Mouse (Mus musculus): ENCODE measurements around the gene Gm10428. TPM values are rescaled to one million over a fixed set of nuclear protein-coding genes. Genes with fewer than 3 reads are reported as not detected.

Gm10428 gene
- polyA plus RNA-seq (2016; fragmentation: Nextera tagmentation; extraction: Ambion mirVana), result not detected in 2 replicates

- no peak within 1 kb of the TSS for H3K4me2 ChIP-seq (replicated peaks)
- H3K9ac ChIP-seq, result no peak within 1 kb of the TSS
- H3K27me3 ChIP-seq, result peaks cover 13% of the 10 kb centered on the region
- WGBS, result 86% methylated on average over 8 of the region's 8 CpGs
- no peaks in the 10 kb centered on the region for H3K9me3 ChIP-seq
- H3K4me1 ChIP-seq, result 0 out of 2 replicates have a peak, but pooled peaks cover 3% of the 10 kb centered on the region
- no peaks in the 10 kb centered on the region for H3K36me3 ChIP-seq
- no peak within 1 kb of the TSS for H3K27ac ChIP-seq
- ATAC-seq (ENCODE audit: insufficient number of reproducible peaks, insufficient read depth, low FRiP score, low TSS enrichment), result no peak
- no peak within 1 kb of the TSS for H3K4me3 ChIP-seq
Observed at GRCm38 (mm10) chr11:62752780-62753179, at the start of gene Gm10428. Gene Gm10428, plus strand, starts transcription at chr11:62753100.

- no peaks in the 10 kb centered on the region for H3K27me3 ChIP-seq
- ATAC-seq (ENCODE audit: insufficient number of reproducible peaks, insufficient read depth, low FRiP score, low TSS enrichment), result no peak
- H3K9ac ChIP-seq, result no peak overlapping the region
- 92% methylated on average over 2 of the region's 2 CpGs for WGBS
- no peak overlapping the region for H3K4me2 ChIP-seq (replicated peaks)
- no peak overlapping the region for H3K4me3 ChIP-seq
- H3K27ac ChIP-seq, result no peak overlapping the region
- H3K4me1 ChIP-seq, result no peaks in the 10 kb centered on the region
- no peaks in the 10 kb centered on the region for H3K9me3 ChIP-seq
- H3K36me3 ChIP-seq, result peaks cover 11% of the 10 kb centered on the region
Observed at GRCm38 (mm10) chr11:62706141-62706540, 46.8 kb upstream of the Gm10428 start.

- no peak overlapping the region for H3K9ac ChIP-seq
- no peak overlapping the region for H3K4me3 ChIP-seq
- no peaks in the 10 kb centered on the region for H3K27me3 ChIP-seq
- H3K4me1 ChIP-seq, result no peaks in the 10 kb centered on the region
- WGBS, result 86% methylated on average over 7 of the region's 7 CpGs
- no peak for ATAC-seq (ENCODE audit: insufficient number of reproducible peaks, insufficient read depth, low FRiP score, low TSS enrichment)
- H3K4me2 ChIP-seq (replicated peaks), result no peak overlapping the region
- no peaks in the 10 kb centered on the region for H3K9me3 ChIP-seq
- peaks cover 20% of the 10 kb centered on the region for H3K36me3 ChIP-seq
- H3K27ac ChIP-seq, result no peak overlapping the region
Observed at GRCm38 (mm10) chr11:62708252-62708651, 44.6 kb upstream of the Gm10428 start.

GRCm38 (mm10) chr11:62710657-62711056 is 42.2 kb upstream of the Gm10428 start:
- Histone ChIP-seq H3K9me3 (no peaks in the 10 kb centered on the region), H3K36me3 (peaks cover 40% of the 10 kb centered on the region)
- WGBS, result 91% methylated on average over 5 of the region's 5 CpGs

GRCm38 (mm10) chr11:62728276-62728675 is 24.6 kb upstream of the Gm10428 start:
- H3K4me1 ChIP-seq, result 0 out of 2 replicates have a peak, but pooled peaks cover 4% of the 10 kb centered on the region
- H3K9ac ChIP-seq, result no peak overlapping the region
- H3K4me2 ChIP-seq (replicated peaks), result no peak overlapping the region
- no peaks in the 10 kb centered on the region for H3K9me3 ChIP-seq
- ATAC-seq (ENCODE audit: insufficient number of reproducible peaks, insufficient read depth, low FRiP score, low TSS enrichment), result no peak
- H3K4me3 ChIP-seq, result no peak overlapping the region
- no peak overlapping the region for H3K27ac ChIP-seq
- H3K36me3 ChIP-seq, result peaks cover 45% of the 10 kb centered on the region
- WGBS, result 90% methylated on average over 8 of the region's 8 CpGs
- H3K27me3 ChIP-seq, result no peaks in the 10 kb centered on the region

More at GRCm38 (mm10) chr11:62710657-62711056, 42.2 kb upstream of the Gm10428 start:
- no peaks in the 10 kb centered on the region for H3K4me1 ChIP-seq
- H3K27ac ChIP-seq, result no peak overlapping the region
- H3K9ac ChIP-seq, result no peak overlapping the region
- H3K4me3 ChIP-seq, result no peak overlapping the region
- no peak for ATAC-seq (ENCODE audit: insufficient number of reproducible peaks, insufficient read depth, low FRiP score, low TSS enrichment)
- H3K27me3 ChIP-seq, result no peaks in the 10 kb centered on the region
- no peak overlapping the region for H3K4me2 ChIP-seq (replicated peaks)

GRCm38 (mm10) chr11:62731311-62732021 is 21.4 kb upstream of the Gm10428 start, which contains the start of gene Zfp287:
Gene Zfp287, minus strand, starts transcription at chr11:62731905.
- Histone ChIP-seq H3K4me2 (replicated peaks) (peak within 1 kb of the TSS; percentile 71), H3K9ac (peak within 1 kb of the TSS; percentile 77), H3K4me1 (0 out of 2 replicates have a peak, but pooled peaks cover 4% of the 10 kb centered on the region), H3K9me3 (no peaks in the 10 kb centered on the region), H3K27me3 (no peaks in the 10 kb centered on the region), H3K36me3 (peaks cover 16% of the 10 kb centered on the region), H3K4me3 (peak within 1 kb of the TSS; percentile 78), H3K27ac (peak within 1 kb of the TSS; percentile 77)
- 1% methylated on average over 48 of the region's 48 CpGs for WGBS
- peak; percentile 95 for ATAC-seq (ENCODE audit: insufficient number of reproducible peaks, insufficient read depth, low FRiP score, low TSS enrichment)

- Histone ChIP-seq H3K4me1 (0 out of 2 replicates have a peak, but pooled peaks cover 4% of the 10 kb centered on the region), H3K27me3 (no peaks in the 10 kb centered on the region), H3K9me3 (no peaks in the 10 kb centered on the region), H3K36me3 (peaks cover 16% of the 10 kb centered on the region), H3K4me3 (peak overlapping the region; percentile 78), H3K4me2 (replicated peaks) (peak overlapping the region; percentile 71), H3K9ac (no peak overlapping the region; the same call in 1 of the 2 replicates), H3K27ac (peak overlapping the region; percentile 77; the same call in 1 of the 2 replicates)
- 7% methylated on average over 5 of the region's 5 CpGs for WGBS
- ATAC-seq (ENCODE audit: insufficient number of reproducible peaks, insufficient read depth, low FRiP score, low TSS enrichment), result no peak
Observed at GRCm38 (mm10) chr11:62732022-62732387, 20.9 kb upstream of the Gm10428 start.

GRCm38 (mm10) chr11:62732665-62733064 is 20.2 kb upstream of the Gm10428 start:
- ATAC-seq (ENCODE audit: insufficient number of reproducible peaks, insufficient read depth, low FRiP score, low TSS enrichment), result no peak
- Histone ChIP-seq H3K9me3 (no peaks in the 10 kb centered on the region), H3K4me3 (no peak overlapping the region), H3K27me3 (no peaks in the 10 kb centered on the region), H3K4me1 (0 out of 2 replicates have a peak, but pooled peaks cover 4% of the 10 kb centered on the region), H3K36me3 (peaks cover 10% of the 10 kb centered on the region), H3K4me2 (replicated peaks) (no peak overlapping the region), H3K27ac (no peak overlapping the region), H3K9ac (no peak overlapping the region)
- WGBS, result 81% methylated on average over 3 of the region's 3 CpGs

GRCm38 (mm10) chr11:62741186-62741585 is 11.7 kb upstream of the Gm10428 start:
- Histone ChIP-seq H3K27me3 (no peaks in the 10 kb centered on the region), H3K4me1 (peaks cover 6% of the 10 kb centered on the region; the same call in 1 of the 2 replicates), H3K4me3 (no peak overlapping the region), H3K36me3 (no peaks in the 10 kb centered on the region), H3K9me3 (no peaks in the 10 kb centered on the region), H3K27ac (no peak overlapping the region), H3K4me2 (replicated peaks) (no peak overlapping the region), H3K9ac (no peak overlapping the region)
- no peak for ATAC-seq (ENCODE audit: insufficient number of reproducible peaks, insufficient read depth, low FRiP score, low TSS enrichment)
- WGBS, result 92% methylated on average over 2 of the region's 2 CpGs

GRCm38 (mm10) chr11:62742261-62742957 is 10.5 kb upstream of the Gm10428 start:
- 37% methylated on average over 10 of the region's 10 CpGs for WGBS
- Histone ChIP-seq H3K36me3 (no peaks in the 10 kb centered on the region), H3K9ac (no peak overlapping the region), H3K27ac (peak overlapping the region; percentile 55; the same call in 1 of the 2 replicates), H3K27me3 (no peaks in the 10 kb centered on the region), H3K4me1 (peaks cover 10% of the 10 kb centered on the region; the same call in 1 of the 2 replicates), H3K4me3 (no peak overlapping the region), H3K9me3 (no peaks in the 10 kb centered on the region), H3K4me2 (replicated peaks) (0 out of 2 replicates have a peak overlapping the region, but pooled peaks have one; percentile 4)
- no peak for ATAC-seq (ENCODE audit: insufficient number of reproducible peaks, insufficient read depth, low FRiP score, low TSS enrichment)

GRCm38 (mm10) chr11:62744103-62744502 is 8.8 kb upstream of the Gm10428 start:
- peaks cover 6% of the 10 kb centered on the region; the same call in 1 of the 2 replicates for H3K27me3 ChIP-seq
- no peak overlapping the region for H3K4me3 ChIP-seq
- H3K36me3 ChIP-seq, result no peaks in the 10 kb centered on the region
- 45% methylated on average over 5 of the region's 5 CpGs for WGBS
- H3K4me2 ChIP-seq (replicated peaks), result no peak overlapping the region
- H3K4me1 ChIP-seq, result peaks cover 10% of the 10 kb centered on the region; the same call in 1 of the 2 replicates
- ATAC-seq (ENCODE audit: insufficient number of reproducible peaks, insufficient read depth, low FRiP score, low TSS enrichment), result no peak
- no peak overlapping the region for H3K9ac ChIP-seq
- H3K9me3 ChIP-seq, result no peaks in the 10 kb centered on the region
- H3K27ac ChIP-seq, result no peak overlapping the region
